Mouse (Mus musculus) intestine, postnatal 0 days (tissue): ENCODE data around the gene Tbc1d21. TPM values are rescaled to one million over a fixed set of nuclear protein-coding genes. Genes with fewer than 3 reads are reported as not detected.

Experiments
- ATAC-seq: fragments of 200-750 bp; cut with Nextera tagmentation; 2 replicates; pipeline ENCODE4 v1.8.0; 2017; ENCODE audit warnings: mild to moderate bottlenecking, moderate TSS enrichment, moderate library complexity
- H3K27ac ChIP-seq: fragments of 300-500 bp; sonication (generic); 2 replicates; pipeline ENCODE4 v1.5.1; 2014; ENCODE audit warnings: mild to moderate bottlenecking, low read depth, low read length, moderate library complexity
- H3K27me3 ChIP-seq: fragments of 300-500 bp; sonication (generic); replicated peaks from 2 replicates; pipeline ENCODE4 v1.6.1; 2014; ENCODE audit warnings: low read length, mixed read lengths; ENCODE audit not compliant: control insufficient read depth, insufficient read depth
- H3K36me3 ChIP-seq: fragments of 300-500 bp; sonication (generic); 2 replicates; pipeline ENCODE4 v1.6.1; 2014; ENCODE audit warnings: mild to moderate bottlenecking, moderate library complexity; ENCODE audit not compliant: control insufficient read depth, insufficient read depth
- H3K4me1 ChIP-seq: fragments of 300-500 bp; sonication (generic); replicated peaks from 2 replicates; pipeline ENCODE4 v1.6.1; 2014; ENCODE audit warnings: antibody characterized with exemption, low read length, mixed read lengths; ENCODE audit not compliant: control insufficient read depth, insufficient read depth
- H3K4me2 ChIP-seq: fragments of 300-500 bp; sonication (generic); replicated peaks from 2 replicates; pipeline ENCODE4 v1.6.1; 2014; ENCODE audit warnings: low read depth, mild to moderate bottlenecking, moderate library complexity
- H3K4me3 ChIP-seq: fragments of 300-500 bp; sonication (generic); 2 replicates; pipeline ENCODE4 v1.5.1; 2014; ENCODE audit warnings: low read depth, low read length
- H3K9ac ChIP-seq: fragments of 300-500 bp; sonication (generic); 2 replicates; pipeline ENCODE4 v1.6.1; 2014; ENCODE audit warnings: mild to moderate bottlenecking, low read depth, low read length
- H3K9me3 ChIP-seq: fragments of 300-500 bp; sonication (generic); 2 replicates; pipeline ENCODE4 v1.6.1; 2016; ENCODE audit warnings: mixed run types; ENCODE audit not compliant: control insufficient read depth
- CTCF ChIP-seq: sonication (generic); IDR thresholded peaks from 2 replicates; pipeline ENCODE4 v1.5.1; 2016; ENCODE audit warnings: low read depth, mild to moderate bottlenecking, control low read depth, antibody characterized with exemption, moderate library complexity
- WGBS: fragments of 180-500 bp; shearing (Covaris S2); extraction: QIAGEN DNeasy Blood & Tissue Kit; methylation state at CpG from one replicate; pipeline ENCODE4 v1.1.7; 2014; 5-methylcytosine and 5-hydroxymethylcytosine counted together
- polyA plus RNA-seq: library from polyadenylated mRNA; unstranded; fragments of >200 nt; fragmentation: Nextera tagmentation; extraction: Ambion mirVana; gene quantifications from 2 replicates; pipeline ENCODE4 v1.2.1, GENCODE M21; 2015

Gene Tbc1d21
- not detected in 2 replicates for polyA plus RNA-seq

DNA sequence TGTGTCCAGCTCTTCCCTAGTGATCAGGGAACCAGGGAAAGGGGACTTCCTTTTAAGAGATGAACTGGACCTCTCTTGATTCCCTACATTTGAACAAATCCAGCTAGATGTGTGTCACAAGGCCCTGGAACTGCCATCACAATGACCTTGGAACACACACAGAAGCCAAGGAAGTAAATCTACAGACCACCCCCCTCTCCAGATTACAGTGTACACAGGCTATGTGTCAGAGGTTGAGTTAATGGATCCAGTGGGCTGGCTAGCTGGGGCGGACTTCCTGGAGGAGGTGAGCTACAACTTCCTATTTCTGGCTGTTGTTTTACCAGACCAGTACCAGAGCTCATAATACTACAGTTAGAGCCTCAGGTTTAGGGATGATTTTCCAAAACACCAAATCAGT, at the start of gene Tbc1d21:
Gene Tbc1d21, minus strand, starts transcription at position 101 of the 400 bp plus-strand sequence.
- H3K27ac ChIP-seq = no peak within 1 kb of the TSS
- no peaks in the 10 kb centered on the region for H3K36me3 ChIP-seq
- 88% methylated on average over 1 of the region's 1 CpGs for WGBS
- no peaks in the 10 kb centered on the region for H3K27me3 ChIP-seq
- H3K9me3 ChIP-seq = no peaks in the 10 kb centered on the region
- no peaks in the 10 kb centered on the region for H3K4me1 ChIP-seq
- no peak for TF ChIP-seq CTCF
- no peak within 1 kb of the TSS for H3K4me3 ChIP-seq
- no peak within 1 kb of the TSS for H3K9ac ChIP-seq
- no peak within 1 kb of the TSS for H3K4me2 ChIP-seq
- ATAC-seq = no peak

DNA sequence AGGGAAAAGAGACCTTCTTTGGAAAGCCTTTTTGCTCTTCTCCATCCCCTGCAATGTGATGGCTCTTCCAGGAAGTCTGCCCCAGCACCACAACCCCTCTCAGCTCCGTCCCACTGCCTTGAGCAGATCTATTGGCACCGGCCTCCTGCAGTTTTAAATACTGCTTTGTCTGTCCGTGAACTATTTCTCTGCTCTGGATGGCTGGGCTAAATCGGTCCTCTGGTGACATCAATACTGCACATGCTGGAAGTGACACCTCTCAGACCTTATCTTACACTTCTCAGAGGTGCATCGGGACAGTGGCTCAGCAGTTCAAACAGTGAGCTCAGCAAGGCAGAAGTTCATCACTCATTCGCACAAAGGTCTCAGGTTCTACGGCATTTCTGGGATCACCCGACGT, 41.3 kb upstream of the Tbc1d21 start:
- Histone ChIP-seq H3K27ac (no peak overlapping the region), H3K4me3 (no peak overlapping the region), H3K9ac (no peak overlapping the region), H3K4me1 (no peaks in the 10 kb centered on the region), H3K27me3 (no peaks in the 10 kb centered on the region), H3K9me3 (no peaks in the 10 kb centered on the region), H3K36me3 (no peaks in the 10 kb centered on the region), H3K4me2 (no peak overlapping the region)
- no peak for ATAC-seq
- 75% methylated on average over 9 of the region's 9 CpGs for WGBS
- TF ChIP-seq CTCF = no peak

DNA sequence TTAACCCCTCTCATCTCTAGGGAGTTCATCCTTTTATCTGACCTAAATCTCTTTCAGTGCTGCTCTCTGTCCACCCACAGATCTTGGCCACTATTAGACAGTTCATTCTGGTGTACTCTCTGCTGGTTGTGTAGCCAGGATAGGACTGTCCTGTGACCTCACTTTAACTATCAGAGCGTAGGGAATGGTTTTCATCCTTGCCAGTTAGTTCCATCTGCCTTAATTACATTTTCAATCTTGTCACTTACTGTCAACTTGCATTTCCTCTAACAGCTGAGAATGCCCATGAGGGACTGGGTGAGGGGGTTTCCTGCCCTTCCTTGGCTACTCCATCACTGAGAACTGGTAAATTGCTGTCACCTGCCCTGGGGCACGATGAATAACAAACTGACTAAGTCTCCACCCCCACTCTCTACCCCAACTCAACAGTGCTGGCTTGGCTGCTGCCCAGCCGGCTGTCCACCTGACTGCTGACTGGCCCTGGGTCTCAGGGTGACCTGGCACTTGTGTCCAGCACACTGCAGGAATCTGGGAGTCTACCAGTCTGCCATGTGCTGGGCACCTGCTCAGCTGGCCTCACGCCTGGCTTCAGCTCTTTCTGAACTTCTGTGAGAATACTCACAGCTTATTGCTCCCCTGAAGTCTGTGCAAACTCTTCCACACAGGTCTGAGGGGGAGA, 39.9 kb upstream of the Tbc1d21 start:
- no peak overlapping the region for H3K9ac ChIP-seq
- WGBS = 54% methylated on average over 4 of the region's 4 CpGs
- no peaks in the 10 kb centered on the region for H3K36me3 ChIP-seq
- no peak for ATAC-seq
- TF ChIP-seq CTCF = no peak
- no peaks in the 10 kb centered on the region for H3K4me1 ChIP-seq
- no peak overlapping the region for H3K27ac ChIP-seq
- H3K9me3 ChIP-seq = no peaks in the 10 kb centered on the region
- no peak overlapping the region for H3K4me2 ChIP-seq
- H3K27me3 ChIP-seq = no peaks in the 10 kb centered on the region
- H3K4me3 ChIP-seq = no peak overlapping the region

DNA sequence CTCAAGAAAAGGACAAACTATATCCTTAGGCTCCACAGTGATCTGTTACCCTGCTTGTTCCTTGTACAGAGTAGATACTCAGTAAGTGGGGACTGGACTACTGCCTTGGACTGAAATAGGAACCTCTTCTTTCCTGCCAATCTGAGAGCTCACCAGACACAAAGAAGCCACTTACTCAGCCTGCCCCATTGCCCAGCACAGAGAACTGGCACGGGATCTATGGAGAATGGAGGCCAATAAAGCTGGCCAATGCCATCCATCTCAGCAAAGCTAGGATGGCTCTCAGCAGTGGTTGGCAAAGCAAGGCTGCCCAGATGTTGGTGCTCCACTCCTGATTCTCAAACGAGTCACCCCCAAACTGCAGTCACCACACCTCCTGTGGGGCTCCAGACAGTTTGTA, 39.0 kb upstream of the Tbc1d21 start:
- no peak for TF ChIP-seq CTCF
- H3K27me3 ChIP-seq = no peaks in the 10 kb centered on the region
- H3K27ac ChIP-seq = no peak overlapping the region
- ATAC-seq = no peak
- H3K4me3 ChIP-seq = no peak overlapping the region
- H3K9ac ChIP-seq = no peak overlapping the region
- no peak overlapping the region for H3K4me2 ChIP-seq
- no peaks in the 10 kb centered on the region for H3K9me3 ChIP-seq
- H3K4me1 ChIP-seq = no peaks in the 10 kb centered on the region
- WGBS = 82% methylated on average over 2 of the region's 2 CpGs
- no peaks in the 10 kb centered on the region for H3K36me3 ChIP-seq

DNA sequence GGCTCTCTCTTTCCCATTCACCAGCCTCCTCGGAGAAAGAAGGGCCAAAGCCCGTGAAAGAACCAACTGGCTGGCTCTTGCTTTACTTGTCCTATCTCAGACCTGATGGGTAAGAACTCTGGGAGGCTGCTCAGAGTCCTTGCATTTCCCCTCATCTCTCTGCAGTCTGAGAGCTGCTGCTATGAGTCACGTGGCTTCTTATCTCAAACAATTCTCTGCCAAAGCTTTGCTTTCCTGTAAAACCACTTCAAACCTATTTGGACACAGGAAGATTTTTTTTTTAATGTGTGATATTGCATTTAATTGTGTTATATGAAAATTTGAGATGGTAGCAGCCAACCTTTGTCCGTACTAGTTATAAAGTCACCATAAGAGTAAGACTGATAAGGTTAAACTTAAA, 34.2 kb upstream of the Tbc1d21 start:
- no peak for TF ChIP-seq CTCF
- H3K36me3 ChIP-seq = no peaks in the 10 kb centered on the region
- H3K9me3 ChIP-seq = no peaks in the 10 kb centered on the region
- H3K27ac ChIP-seq = no peak overlapping the region
- no peak overlapping the region for H3K4me2 ChIP-seq
- no peaks in the 10 kb centered on the region for H3K27me3 ChIP-seq
- ATAC-seq = no peak
- no peak overlapping the region for H3K4me3 ChIP-seq
- no peak overlapping the region for H3K9ac ChIP-seq
- 38% methylated on average over 4 of the region's 4 CpGs for WGBS
- H3K4me1 ChIP-seq = no peaks in the 10 kb centered on the region

DNA sequence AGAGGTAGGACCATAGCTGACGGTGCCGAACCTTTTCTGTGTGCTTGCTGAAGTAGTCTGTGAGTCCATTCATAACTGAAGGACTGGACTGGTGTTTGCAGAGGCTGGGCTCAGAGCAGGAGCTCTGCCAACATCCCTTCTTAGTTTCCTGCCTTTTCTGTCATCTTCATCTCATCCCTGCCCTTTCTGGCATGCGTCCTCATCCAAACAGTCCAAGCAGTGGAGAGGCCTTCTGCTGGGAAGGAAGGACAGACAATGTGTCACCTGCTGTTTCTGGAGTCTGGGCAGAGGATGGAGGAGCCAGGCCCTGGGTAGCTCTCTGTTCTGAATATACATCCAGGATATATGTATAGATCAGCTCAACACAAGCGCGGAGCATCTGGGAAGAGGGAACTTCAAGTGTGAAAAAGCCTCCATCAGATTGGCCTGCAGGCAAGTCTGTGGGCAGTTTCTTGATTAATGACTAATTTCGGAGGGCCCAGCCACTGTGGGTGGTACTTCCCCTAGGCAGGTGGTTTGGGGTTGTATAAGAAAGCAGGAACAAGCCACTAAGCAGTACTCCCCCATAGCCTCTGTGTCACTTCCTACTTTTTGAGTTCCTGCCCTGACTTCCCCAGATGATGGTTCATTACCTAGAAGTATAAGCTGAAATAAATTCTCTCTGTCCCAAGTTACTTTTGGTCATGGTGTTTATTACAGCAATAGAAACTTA, 31.3 kb upstream of the Tbc1d21 start:
- Histone ChIP-seq H3K27me3 (no peaks in the 10 kb centered on the region), H3K4me3 (no peak overlapping the region), H3K9me3 (no peaks in the 10 kb centered on the region), H3K27ac (no peak overlapping the region), H3K4me2 (no peak overlapping the region), H3K9ac (no peak overlapping the region), H3K4me1 (no peaks in the 10 kb centered on the region), H3K36me3 (no peaks in the 10 kb centered on the region)
- no peak for ATAC-seq
- no peak for TF ChIP-seq CTCF
- WGBS = 83% methylated on average over 6 of the region's 6 CpGs
